Mouse (Mus musculus) lung, postnatal 10 days (tissue): ENCODE results near the gene Gm7137.
"Not testable (repeated sequence)": the region's sequence is repeated elsewhere in the genome, so short reads cannot be mapped to it uniquely, and the experiment has no call there.

Source experiments
- DNase-seq: peaks from one replicate; pipeline ENCODE4 v3.0.0; 2021

Gene Gm7137

DNA sequence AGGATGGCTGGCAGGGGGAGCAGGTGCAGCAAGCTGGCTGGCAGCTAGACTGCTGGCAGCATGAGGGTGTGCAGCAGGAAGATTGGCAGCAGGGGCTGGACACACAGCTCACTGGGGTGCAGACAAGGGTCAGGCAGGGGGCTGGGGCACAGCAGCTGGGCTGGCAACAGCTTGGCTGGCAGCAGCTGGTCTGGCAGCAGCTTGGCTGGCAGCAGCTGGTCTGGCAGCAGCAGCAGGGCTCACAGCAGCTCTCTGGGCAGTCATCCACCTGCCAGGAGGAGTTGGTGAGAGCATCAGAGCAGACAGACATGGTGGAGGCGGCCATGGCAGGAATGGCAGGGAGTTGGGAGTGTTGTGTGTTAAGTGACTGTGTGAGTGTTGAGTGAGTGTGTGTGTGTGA is at the start of gene Gm7137:
TSS of gene Gm7137 (minus strand) at position 325 of the 400 bp plus-strand sequence.
- DNase-seq, result not testable (repeated sequence)

- DNase-seq, result no peak
Observed at GRCm38 (mm10) chr10:77835647-77836046, 47.6 kb upstream of the Gm7137 start, which contains the start of gene Krtap10-10. Krtap10-10 (plus strand) TSS chr10:77835947.

DNA sequence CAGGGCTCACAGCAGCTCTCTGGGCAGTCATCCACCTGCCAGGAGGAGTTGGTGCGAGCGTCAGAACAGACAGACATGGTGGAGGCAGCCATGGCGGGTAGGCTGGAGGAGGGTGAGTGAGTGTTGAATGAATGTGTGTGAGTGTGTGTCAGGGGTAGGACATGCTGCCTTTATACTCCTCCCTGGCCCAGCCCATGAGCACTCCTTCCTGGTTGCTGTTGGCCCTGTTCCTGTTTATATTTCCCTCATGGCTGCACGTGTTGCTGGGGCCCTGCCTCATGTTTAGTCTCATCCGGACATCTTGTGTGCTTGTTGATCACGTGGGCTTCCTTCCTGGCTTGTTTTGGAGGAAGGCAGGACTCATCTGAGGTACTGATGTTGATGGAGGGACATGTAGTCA is 39.0 kb upstream of the Gm7137 start, which contains the start of gene Krtap10-4:
TSS of gene Krtap10-4 (minus strand) at position 145 of the 400 bp plus-strand sequence.
- DNase-seq, result peak; percentile 42

DNA sequence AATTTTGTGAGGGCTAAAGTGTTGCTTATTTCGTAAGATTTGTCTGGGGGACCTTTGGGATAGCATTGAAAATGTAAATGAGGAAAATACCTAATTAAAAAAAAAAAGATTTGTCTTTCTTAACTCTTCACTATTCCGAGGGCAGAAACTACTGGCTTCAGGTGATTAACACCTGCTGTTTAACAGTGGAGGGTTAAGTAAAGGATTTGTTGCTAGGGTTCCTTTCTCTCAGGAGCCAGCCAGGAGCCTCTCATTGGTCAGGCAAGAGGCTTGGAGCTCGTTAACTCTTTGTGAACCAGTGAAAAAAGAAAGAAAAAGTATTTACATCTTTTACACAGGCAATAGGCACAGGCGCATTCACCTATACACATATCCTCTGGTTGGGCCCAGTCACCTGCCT is 31.2 kb upstream of the Gm7137 start:
- no peak for DNase-seq

DNA sequence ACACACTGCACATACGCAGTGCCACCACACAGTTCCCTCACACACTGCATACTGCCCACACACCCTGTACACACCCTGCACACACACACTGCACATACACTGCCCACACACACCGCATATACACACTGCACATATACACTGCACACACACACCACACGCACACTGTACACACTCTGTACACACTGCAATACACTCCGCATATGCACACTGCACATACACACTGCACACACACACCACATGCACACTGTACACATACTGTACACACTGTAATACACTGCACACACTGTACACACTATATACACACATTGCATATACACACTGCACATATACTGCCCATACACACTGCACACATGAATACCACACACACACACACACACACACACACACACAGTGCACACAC is 30.5 kb upstream of the Gm7137 start:
- DNase-seq, result no peak

DNA sequence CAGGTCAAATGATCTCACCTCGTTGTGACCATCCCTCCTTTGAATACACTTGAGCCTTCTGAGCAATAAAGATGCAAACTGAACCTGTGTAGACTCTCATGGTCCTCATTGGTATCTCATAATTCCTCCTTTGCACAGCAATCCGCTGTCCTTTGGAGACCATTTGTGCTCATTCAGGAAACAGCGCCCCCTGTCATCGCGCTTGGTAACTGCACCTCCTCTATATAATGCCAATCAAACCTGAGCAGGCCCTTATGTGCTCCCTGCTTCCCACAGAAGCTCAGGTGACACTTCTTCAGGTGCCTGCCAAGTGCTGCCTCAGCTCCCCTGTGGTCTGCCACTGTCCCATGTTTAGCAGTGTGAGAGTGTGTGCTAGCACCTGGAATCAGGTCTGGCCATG is 27.5 kb upstream of the Gm7137 start:
- peak; percentile 39 for DNase-seq

DNA sequence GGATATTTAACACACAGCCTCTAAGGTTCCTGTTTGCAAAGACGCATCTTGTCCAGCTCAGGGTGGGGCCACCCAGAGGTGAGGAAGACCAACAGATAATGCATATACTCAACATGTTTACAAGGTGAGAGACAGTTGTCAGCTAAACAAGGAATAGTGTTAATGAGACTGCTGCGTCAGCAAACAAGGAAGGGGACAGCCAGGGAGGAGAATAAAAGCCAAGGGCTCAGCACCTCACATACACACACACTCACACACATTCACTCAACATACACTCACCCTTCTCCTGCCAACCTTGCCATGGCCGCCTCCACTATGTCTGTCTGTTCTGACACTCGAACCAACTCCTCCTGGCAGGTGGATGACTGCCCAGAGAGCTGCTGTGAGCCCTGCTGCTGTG is 26.4 kb upstream of the Gm7137 start, which contains the start of gene Gm2696:
TSS of gene Gm2696 (plus strand) at position 301 of the 400 bp plus-strand sequence.
- DNase-seq, result no peak

DNA sequence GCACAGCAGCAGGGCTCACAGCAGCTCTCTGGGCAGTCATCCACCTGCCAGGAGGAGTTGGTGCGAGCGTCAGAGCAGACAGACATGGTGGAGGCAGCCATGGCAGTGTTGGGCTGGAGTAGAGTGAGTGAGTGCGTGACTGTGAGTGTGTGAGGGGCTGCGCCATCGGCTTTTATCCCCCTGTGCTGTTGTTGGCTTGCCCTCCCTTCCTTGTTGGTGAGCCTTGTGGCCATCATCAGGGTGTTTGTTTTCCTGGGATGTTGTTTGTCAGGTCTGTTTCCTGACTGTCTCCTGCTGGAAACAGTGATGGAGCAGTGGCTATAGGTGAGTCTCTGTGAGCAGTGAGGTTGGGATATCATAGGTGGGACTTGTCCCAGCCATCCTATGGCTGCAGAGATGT is 23.7 kb upstream of the Gm7137 start, which contains the start of gene Gm9507:
TSS of gene Gm9507 (minus strand) at position 101 of the 400 bp plus-strand sequence.
- DNase-seq, result no peak

- no peak for DNase-seq
Observed at GRCm38 (mm10) chr10:77804095-77804494, 16.1 kb upstream of the Gm7137 start.

DNA sequence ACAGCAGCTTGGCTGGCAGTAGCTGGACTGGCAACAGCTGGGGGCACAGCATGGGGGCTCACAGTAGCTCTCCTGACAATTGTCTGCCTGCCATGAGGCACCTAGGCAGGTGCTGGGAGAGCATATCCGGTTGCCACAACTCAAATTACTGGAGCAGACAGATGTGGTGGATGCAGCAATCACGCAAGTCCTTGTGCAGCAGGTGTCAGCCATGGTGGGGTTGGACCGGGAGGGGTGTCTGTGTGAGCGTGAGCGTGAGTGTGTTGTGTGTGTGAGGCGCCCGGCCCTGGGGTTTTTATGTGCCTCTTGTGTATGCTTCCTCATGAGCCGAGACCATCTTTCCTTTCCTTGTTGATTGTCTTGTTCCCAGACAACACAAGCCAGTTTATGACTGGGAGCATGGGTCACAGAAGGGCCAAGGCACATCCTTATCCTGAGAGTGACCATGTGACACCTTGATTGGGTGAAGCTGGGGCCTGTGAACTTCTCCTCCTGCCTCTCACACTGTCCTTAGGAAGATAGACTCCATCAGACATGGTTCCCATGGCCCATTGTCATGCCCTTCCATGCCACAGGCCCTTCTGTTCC is 11.0 kb upstream of the Gm7137 start, which contains the start of gene Gm19668:
TSS of gene Gm19668 (minus strand) at position 213 of the 588 bp plus-strand sequence.
- DNase-seq, result no peak

GRCm38 (mm10) chr10:77798164-77798920 is 10.3 kb upstream of the Gm7137 start:
- DNase-seq, result peak; percentile 20

- DNase-seq, result no peak
Observed at GRCm38 (mm10) chr10:77797677-77798076, 9.7 kb upstream of the Gm7137 start.

DNA sequence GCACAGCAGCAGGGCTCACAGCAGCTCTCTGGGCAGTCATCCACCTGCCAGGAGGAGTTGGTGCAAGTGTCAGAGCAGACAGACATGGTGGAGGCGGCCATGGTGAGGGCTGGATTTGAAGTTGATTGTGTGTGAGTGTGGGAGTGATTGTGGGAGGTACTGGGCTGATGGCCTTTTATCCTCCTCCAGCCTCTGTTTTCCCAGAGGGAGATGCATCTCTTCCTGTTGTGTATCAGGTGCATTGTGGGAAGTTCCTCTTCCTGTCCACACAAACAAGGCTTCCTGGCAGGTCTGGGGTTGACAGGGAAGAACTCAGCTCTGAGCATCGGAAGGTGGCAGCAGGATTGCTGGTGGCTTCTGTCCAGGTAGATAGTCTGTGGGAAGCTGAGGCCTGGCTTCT is 7.0 kb upstream of the Gm7137 start, which contains the start of gene Gm9639:
TSS of gene Gm9639 (minus strand) at position 101 of the 400 bp plus-strand sequence.
- no peak for DNase-seq

DNA sequence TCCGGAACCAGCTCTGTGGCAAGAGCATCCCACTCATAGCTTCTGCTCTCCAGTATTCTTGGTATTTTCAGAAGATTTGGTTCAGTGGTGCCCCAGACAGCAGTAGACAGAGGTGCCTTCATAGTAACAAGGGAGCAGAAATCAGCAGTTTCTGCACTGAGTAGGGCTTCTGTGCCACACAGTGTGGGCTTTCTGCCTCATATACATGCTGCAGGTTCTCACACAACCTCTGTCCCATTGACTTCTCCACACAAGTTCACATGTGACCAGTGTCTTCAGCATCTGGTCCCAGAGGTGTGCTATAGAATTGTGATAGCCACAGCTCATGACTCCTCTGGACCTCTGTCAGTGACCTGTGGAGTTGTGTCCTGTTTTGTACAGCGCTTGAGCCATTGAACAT is 621 bp upstream of the Gm7137 start:
- no peak for DNase-seq

DNA sequence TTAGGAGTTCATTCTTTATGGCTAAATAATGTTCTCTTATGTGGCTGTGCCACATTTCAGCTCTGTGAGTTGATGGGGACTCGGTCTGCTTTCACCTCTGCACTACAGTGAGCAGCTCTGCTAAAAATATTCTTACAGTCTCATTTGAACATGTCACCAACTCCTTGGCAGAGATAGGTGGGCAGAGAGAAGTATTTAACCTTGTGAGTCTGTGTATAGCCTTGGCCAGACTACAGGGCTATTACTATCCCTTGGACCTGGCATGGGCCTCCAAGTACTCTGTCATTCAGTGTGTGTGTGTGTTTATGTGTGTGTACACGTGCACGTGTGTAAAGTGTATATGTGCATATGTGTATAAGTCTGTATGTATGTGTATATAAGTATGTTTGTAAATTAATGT is 4.6 kb downstream of the Gm7137 start:
- DNase-seq, result not testable (repeated sequence)

DNA sequence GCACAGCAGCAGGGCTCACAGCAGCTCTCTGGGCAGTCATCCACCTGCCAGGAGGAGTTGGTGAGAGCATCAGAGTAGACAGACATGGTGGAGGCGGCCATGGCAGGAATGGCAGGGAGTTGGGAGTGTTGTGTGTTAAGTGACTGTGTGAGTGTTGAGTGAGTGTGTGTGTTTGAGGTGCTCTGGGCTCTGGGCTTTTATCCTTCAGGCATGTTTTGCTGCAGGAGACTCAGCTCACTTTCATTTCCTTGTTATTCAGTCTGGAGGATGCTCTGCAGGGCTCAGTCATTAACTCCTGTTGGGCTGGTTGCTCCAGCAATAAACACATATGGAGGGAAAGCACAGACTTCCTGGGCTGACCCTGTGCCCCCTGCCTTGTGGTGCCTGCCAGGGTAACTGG is 5.6 kb downstream of the Gm7137 start, which contains the start of gene Gm3250:
TSS of gene Gm3250 (minus strand) at position 101 of the 400 bp plus-strand sequence.
- DNase-seq, result not testable (repeated sequence)

GRCm38 (mm10) chr10:77776844-77777243 is 11.2 kb downstream of the Gm7137 start, which contains the start of gene Gm7138:
Gm7138 (minus strand) TSS chr10:77776944.
- not testable (repeated sequence) for DNase-seq

DNA sequence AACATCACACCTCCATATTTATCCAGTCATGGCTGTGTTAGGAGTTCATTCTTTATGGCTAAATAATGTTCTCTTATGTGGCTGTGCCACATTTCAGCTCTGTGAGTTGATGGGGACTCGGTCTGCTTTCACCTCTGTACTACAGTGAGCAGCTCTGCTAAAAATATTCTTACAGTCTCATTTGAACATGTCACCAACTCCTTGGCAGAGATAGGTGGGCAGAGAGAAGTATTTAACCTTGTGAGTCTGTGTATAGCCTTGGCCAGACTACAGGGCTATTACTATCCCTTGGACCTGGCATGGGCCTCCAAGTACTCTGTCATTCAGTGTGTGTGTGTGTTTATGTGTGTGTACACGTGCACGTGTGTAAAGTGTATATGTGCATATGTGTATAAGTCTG is 15.9 kb downstream of the Gm7137 start:
- not testable (repeated sequence) for DNase-seq

DNA sequence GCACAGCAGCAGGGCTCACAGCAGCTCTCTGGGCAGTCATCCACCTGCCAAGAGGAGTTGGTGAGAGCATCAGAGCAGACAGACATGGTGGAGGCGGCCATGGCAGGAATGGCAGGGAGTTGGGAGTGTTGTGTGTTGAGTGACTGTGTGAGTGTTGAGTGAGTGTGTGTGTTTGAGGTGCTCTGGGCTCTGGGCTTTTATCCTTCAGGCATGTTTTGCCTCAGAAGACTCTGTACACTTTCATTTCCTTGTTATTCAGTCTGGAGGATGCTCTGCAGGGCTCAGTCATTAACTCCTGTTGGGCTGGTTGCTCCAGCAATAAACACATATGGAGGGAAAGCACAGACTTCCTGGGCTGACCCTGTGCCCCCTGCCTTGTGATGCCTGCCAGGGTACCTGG is 16.8 kb downstream of the Gm7137 start, which contains the start of gene Gm3238:
TSS of gene Gm3238 (minus strand) at position 101 of the 400 bp plus-strand sequence.
- DNase-seq, result not testable (repeated sequence)

GRCm38 (mm10) chr10:77769727-77770126 is 18.3 kb downstream of the Gm7137 start:
- no peak for DNase-seq

DNA sequence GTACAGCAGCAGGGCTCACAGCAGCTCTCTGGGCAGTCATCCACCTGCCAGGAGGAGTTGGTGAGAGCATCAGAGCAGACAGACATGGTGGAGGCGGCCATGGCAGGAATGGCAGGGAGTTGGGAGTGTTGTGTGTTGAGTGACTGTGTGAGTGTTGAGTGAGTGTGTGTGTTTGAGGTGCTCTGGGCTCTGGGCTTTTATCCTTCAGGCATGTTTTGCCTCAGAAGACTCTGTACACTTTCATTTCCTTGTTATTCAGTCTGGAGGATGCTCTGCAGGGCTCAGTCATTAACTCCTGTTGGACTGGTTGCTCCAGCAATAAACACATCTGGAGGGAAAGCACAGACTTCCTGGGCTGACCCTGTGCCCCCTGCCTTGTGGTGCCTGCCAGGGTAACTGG is 28.4 kb downstream of the Gm7137 start, which contains the start of gene Gm3233:
TSS of gene Gm3233 (minus strand) at position 101 of the 400 bp plus-strand sequence.
- DNase-seq, result not testable (repeated sequence)

DNA sequence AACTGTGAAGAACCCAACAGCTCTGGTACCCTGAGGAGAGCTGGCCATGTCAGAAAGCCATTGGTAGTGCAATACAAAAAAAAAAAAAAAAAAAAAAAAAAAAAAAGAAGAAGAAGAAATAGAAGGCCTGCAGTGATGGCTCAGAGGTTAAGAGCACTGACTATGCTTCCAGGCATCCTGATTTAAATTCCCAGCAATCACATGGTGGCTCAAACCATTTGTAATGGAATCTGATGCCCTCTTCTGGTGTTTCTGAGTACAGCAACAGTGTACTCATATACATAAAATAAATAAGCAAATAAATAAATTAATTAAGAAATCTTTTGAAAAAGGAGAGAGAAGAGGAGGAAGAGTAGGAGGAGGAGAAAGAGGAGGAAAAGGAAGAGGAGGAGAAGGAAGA is 34.6 kb downstream of the Gm7137 start:
- DNase-seq, result no peak

DNA sequence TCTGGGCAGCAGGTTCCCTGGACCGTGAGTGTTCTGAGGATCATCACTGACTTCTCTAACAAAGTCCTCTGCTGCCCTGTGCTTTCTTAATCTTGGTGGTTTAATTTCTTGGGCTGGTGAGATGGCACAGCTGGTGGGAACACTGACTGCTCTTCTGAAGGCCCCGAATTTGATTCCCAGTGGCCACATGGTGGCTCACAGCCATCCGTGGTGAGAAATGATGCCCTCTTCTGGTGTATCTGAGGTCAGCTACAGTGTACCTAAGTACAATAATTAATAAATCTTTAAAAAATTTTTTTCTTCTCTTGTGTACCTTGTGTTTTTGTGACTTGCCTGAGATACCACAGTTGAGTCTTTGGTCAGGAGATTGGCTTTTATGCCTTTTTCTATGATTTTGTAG is 35.7 kb downstream of the Gm7137 start:
- DNase-seq, result not testable (repeated sequence)
